Mouse (Mus musculus): ENCODE data around the gene Lif.

DNA sequence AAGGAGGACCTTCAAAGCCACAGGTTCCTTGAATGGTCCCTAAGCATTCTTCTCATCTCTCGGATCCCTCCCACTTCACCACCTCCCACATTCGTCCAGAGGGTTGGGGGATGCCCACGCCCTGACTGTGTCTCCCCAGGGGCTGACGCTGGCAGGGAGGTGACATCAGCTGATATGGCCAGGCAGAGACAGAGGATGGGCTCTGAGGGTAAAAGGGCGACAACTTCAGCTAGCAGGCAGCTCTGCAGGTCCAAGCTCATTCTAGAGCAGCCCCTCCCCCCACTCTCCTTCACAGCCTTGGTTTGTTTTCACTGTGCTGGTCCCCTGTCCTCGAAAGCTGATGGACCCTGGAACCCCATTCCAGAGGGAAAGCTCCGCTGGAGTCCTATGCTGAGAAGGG lies 41.3 kb downstream of the Lif start:
- no peak for TF ChIP-seq CTCF (IDR thresholded peaks at IDR 0.05; ENCODE audit: low read depth)
- no peak for TF ChIP-seq EP300 (IDR thresholded peaks at IDR 0.05; ENCODE audit: low read depth)

Data from liver, embryonic 14.5 days (tissue).